Mouse (Mus musculus) gastrocnemius, adult 2 months (tissue): ENCODE results near the gene Mybl2. TPM values are rescaled to one million over a fixed set of nuclear protein-coding genes. Genes with fewer than 3 reads are reported as not detected.

Experiments used
- DNase-seq: peaks from one replicate; pipeline ENCODE4 v3.0.0; 2022
- H3K27ac ChIP-seq: fragments of 200-600 bp; 2 replicates; pipeline ENCODE4 v1.8.1; 2022; ENCODE audit warnings: mild to moderate bottlenecking
- H3K4me3 ChIP-seq: fragments of 200-600 bp; 2 replicates; pipeline ENCODE4 v1.8.1; 2022; ENCODE audit warnings: mild to moderate bottlenecking, moderate library complexity
- CTCF ChIP-seq: fragments of 200-600 bp; IDR thresholded peaks from 2 replicates; pipeline ENCODE4 v1.8.1; 2022; ENCODE audit warnings: antibody characterized with exemption, mild to moderate bottlenecking, moderate library complexity
- intact Hi-C: fragments of 180-260 bp; cut with DNase I; formaldehyde crosslinking; loops from one replicate; pipeline ENCODE4 v1.15.1; 2025
- total RNA-seq, 2 experiments: library from RNA; stranded (reverse); gene quantifications; 2 replicates each; pipeline ENCODE4 v1.2.3; 2021

Mybl2 gene
- total RNA-seq, 2 experiments from 2014 or later: not detected

- no peak overlapping the region for H3K4me3 ChIP-seq
- intact Hi-C loops: no loop called here
- no peak for TF ChIP-seq CTCF
- no peak overlapping the region for H3K27ac ChIP-seq
- DNase-seq: no peak
Measured at GRCm38 (mm10) chr2:163075234-163075633, 20.7 kb downstream of the Mybl2 start.

GRCm38 (mm10) chr2:163079041-163079440, 24.6 kb downstream of the Mybl2 start:
- TF ChIP-seq CTCF: no peak
- intact Hi-C loops: no loop called here
- no peak overlapping the region for H3K4me3 ChIP-seq
- no peak overlapping the region for H3K27ac ChIP-seq
- DNase-seq: no peak

- no peak overlapping the region for H3K4me3 ChIP-seq
- intact Hi-C loops: no loop called here
- H3K27ac ChIP-seq: no peak overlapping the region
- no peak for DNase-seq
- TF ChIP-seq CTCF: no peak
Measured at GRCm38 (mm10) chr2:163082591-163082990, 28.1 kb downstream of the Mybl2 start.

- intact Hi-C loops: no loop called here
Measured at GRCm38 (mm10) chr2:163084519-163084918, 30.0 kb downstream of the Mybl2 start.

GRCm38 (mm10) chr2:163085047-163085446, 30.6 kb downstream of the Mybl2 start:
- H3K4me3 ChIP-seq: no peak overlapping the region
- intact Hi-C loops: no loop called here
- no peak for TF ChIP-seq CTCF
- no peak overlapping the region for H3K27ac ChIP-seq
- DNase-seq: no peak

More at GRCm38 (mm10) chr2:163084519-163084918, 30.0 kb downstream of the Mybl2 start:
- Histone ChIP-seq H3K27ac (no peak overlapping the region), H3K4me3 (no peak overlapping the region)
- no peak for DNase-seq
- TF ChIP-seq CTCF: no peak

GRCm38 (mm10) chr2:163086561-163086960, 32.1 kb downstream of the Mybl2 start:
- Histone ChIP-seq H3K4me3 (no peak overlapping the region), H3K27ac (no peak overlapping the region)
- no peak for TF ChIP-seq CTCF
- DNase-seq: no peak
- intact Hi-C loops: no loop called here

GRCm38 (mm10) chr2:163087728-163088127, 33.2 kb downstream of the Mybl2 start, which contains the start of gene Gtsf1l:
Gtsf1l (minus strand) TSS chr2:163087855.
- no peak for DNase-seq
- no peak within 1 kb of the TSS for H3K27ac ChIP-seq
- no peak for TF ChIP-seq CTCF
- no peak within 1 kb of the TSS for H3K4me3 ChIP-seq
- intact Hi-C loops: no loop called here

- peak; percentile 44 for TF ChIP-seq CTCF
- intact Hi-C loops: no loop called here
Measured at GRCm38 (mm10) chr2:163089475-163090123, 35.1 kb downstream of the Mybl2 start.

GRCm38 (mm10) chr2:163094909-163095308, 40.4 kb downstream of the Mybl2 start:
- Histone ChIP-seq H3K27ac (no peak overlapping the region), H3K4me3 (no peak overlapping the region)
- no peak for DNase-seq
- intact Hi-C loops: no loop called here
- no peak for TF ChIP-seq CTCF

More at GRCm38 (mm10) chr2:163089475-163090123, 35.1 kb downstream of the Mybl2 start:
- DNase-seq: no peak
- no peak overlapping the region for H3K27ac ChIP-seq
- H3K4me3 ChIP-seq: no peak overlapping the region

- no peak for TF ChIP-seq CTCF
- no peak for DNase-seq
- intact Hi-C loops: no loop called here
- Histone ChIP-seq H3K4me3 (no peak overlapping the region), H3K27ac (no peak overlapping the region)
Measured at GRCm38 (mm10) chr2:163095784-163096183, 41.3 kb downstream of the Mybl2 start.

- Histone ChIP-seq H3K27ac (no peak overlapping the region), H3K4me3 (no peak overlapping the region)
- intact Hi-C loops: loop anchor here (2.0 kb wide), 1 partner anchor 231 kb away; no protein-coding TSS in a partner anchor
- no peak for TF ChIP-seq CTCF
- no peak for DNase-seq
Measured at GRCm38 (mm10) chr2:163099919-163100318, 45.4 kb downstream of the Mybl2 start.

GRCm38 (mm10) chr2:163100551-163100950, 46.1 kb downstream of the Mybl2 start:
- no peak for TF ChIP-seq CTCF
- Histone ChIP-seq H3K4me3 (no peak overlapping the region), H3K27ac (no peak overlapping the region)
- DNase-seq: no peak
- intact Hi-C loops: loop anchor here (2.0 kb wide), 1 partner anchor 230 kb away; no protein-coding TSS in a partner anchor

GRCm38 (mm10) chr2:163101646-163102203, 47.2 kb downstream of the Mybl2 start:
- intact Hi-C loops: loop anchor here (2.0 kb wide), 1 partner anchor 229 kb away; no protein-coding TSS in a partner anchor
- no peak overlapping the region for H3K27ac ChIP-seq
- no peak overlapping the region for H3K4me3 ChIP-seq
- peak; percentile 68 for DNase-seq
- TF ChIP-seq CTCF: peak; percentile 85
